Mouse (Mus musculus) left cerebral cortex, postnatal 25 days (tissue): ENCODE results near the gene Tas2r114. TPM values are rescaled to one million over a fixed set of nuclear protein-coding genes. Genes with fewer than 3 reads are reported as not detected.

Experiments
- DNase-seq, 2 experiments: peaks; one replicate each; pipeline ENCODE4 v3.0.0; 2022; ENCODE audit warnings: low spot score in 2 of 2, mixed read lengths in 1 of 2
- intact Hi-C: fragments of 180-260 bp; cut with DNase I; formaldehyde crosslinking; loops from one replicate; pipeline ENCODE4 v1.15.1; 2025
- total RNA-seq, 2 experiments: library from RNA; stranded (reverse); gene quantifications; 2 replicates each; pipeline ENCODE4 v1.2.3; 2021

Tas2r114 gene
- not detected for total RNA-seq

GRCm38 (mm10) chr6:131689963-131690362 is at the start of gene Tas2r114:
Gene Tas2r114, minus strand, starts transcription at chr6:131690063.
- no peak for DNase-seq
- intact Hi-C loops: no loop called here

GRCm38 (mm10) chr6:131712803-131713202 is 22.9 kb upstream of the Tas2r114 start:
- intact Hi-C loops: no loop called here
- no peak for DNase-seq

DNA sequence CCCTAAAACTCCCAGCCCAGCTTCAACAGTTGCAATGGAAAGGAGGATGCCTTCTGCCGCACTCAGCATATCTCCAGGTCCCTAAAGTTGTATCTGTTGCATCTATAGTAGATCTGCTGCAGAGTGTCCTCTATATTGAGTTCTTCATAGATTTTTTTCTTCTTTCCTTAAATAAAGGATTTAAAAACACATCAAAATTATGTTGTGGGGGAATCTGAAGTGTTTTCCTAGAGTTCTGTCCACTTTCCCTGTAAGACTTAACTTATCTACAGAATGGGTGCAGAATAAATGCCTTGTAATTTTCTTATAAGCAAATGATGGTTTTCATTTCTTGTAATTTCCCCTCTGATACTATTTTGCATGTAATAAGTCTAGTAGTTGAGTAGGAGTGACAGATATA is 2.5 kb downstream of the Tas2r114 start, which contains the start of gene Tas2r105:
Tas2r105 (minus strand) TSS at position 101 of the 400 bp plus-strand sequence.
- no peak for DNase-seq
- intact Hi-C loops: no loop called here

DNA sequence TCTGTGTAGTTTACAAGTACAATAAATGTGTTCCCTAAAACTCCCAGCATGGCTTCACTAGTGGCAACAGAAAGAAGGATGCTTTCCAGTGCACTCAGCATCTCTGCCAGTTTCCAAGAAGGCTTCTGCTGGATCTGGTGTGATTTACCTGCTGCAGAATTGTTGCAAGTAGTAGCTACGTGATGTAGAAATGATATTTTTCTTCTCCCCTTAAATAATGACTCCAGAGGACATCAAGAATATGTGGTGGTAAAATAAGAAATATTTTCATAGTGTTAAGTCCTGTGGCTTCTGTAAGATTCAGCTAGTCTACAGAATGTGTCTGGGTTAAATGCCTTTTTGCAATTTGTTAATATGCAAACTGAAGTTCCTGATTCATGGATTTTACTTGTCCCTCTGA is 4.2 kb downstream of the Tas2r114 start, which contains the start of gene Tas2r104:
Tas2r104 (minus strand) TSS at position 101 of the 400 bp plus-strand sequence.
- intact Hi-C loops: no loop called here

DNA sequence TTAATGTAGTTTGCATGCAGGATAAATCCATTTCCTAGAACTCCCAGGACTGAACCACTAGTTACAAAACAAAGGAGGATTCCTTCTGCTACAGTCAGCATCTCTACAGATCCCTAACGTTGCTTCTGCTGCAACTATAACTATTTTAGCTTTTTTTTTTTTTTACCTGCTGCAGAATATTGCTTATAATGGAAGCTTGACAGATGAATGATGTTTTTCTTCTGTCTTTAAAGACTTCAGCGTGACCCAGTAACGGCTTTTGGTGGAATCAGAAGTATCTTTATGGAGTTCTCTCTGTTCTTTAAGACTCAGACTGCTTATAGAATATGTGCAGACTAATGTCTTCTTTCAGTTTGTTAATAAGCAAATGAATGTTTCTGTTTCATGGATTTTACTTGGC is 11.1 kb downstream of the Tas2r114 start, which contains the start of gene Tas2r106:
Tas2r106 (minus strand) TSS at position 101 of the 400 bp plus-strand sequence.
- intact Hi-C loops: no loop called here
- DNase-seq: no peak

More for the DNA sequence above, 4.2 kb downstream of the Tas2r114 start, which contains the start of gene Tas2r104:
- no peak for DNase-seq

DNA sequence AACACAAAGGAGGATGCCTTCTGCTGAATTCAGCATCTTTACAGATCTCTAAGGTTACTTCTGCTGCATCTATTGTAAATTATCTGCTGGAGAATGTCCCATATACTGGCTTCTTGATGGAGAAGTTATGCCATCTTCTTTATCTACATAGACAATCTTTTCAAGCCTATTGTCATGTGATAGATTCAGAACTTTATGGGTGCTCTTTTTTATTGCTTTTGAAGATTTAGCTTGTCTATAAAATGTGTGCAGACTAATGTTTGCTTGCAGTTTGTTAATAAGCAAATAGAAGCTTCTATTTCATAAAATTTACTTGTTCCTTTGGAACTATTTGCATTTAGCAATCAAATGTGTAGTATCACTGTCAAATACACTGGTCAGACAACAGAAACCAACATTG is 29.8 kb downstream of the Tas2r114 start, which contains the start of gene Tas2r107:
Tas2r107 (minus strand) TSS at position 101 of the 400 bp plus-strand sequence.
- no peak for DNase-seq
- intact Hi-C loops: no loop called here

Other genes with a start within 250 kb of the Tas2r114 start
- gene 5430401F13Rik, start 203.7 kb downstream of the Tas2r114 start, total RNA-seq: not detected
- not detected for gene Gm6619, start 203.7 kb downstream of the Tas2r114 start, total RNA-seq
- gene Tas2r130, start 59.2 kb downstream of the Tas2r114 start, total RNA-seq: not detected
- gene Tas2r107, start 29.9 kb downstream of the Tas2r114 start, total RNA-seq: not detected
- not detected for gene Tas2r106, start 11.2 kb downstream of the Tas2r114 start, total RNA-seq
- not detected for gene Tas2r104, start 4.3 kb downstream of the Tas2r114 start, total RNA-seq
- gene Tas2r105, start 2.6 kb downstream of the Tas2r114 start, total RNA-seq: not detected